Mouse (Mus musculus): ENCODE measurements around the gene Glt6d1.

GRCm38 (mm10) chr2:25773507-25773906 lies 42.1 kb downstream of the Glt6d1 start:
- TF ChIP-seq CTCF (IDR thresholded peaks at IDR 0.05; ENCODE audit: borderline replicate concordance, insufficient read depth, low read depth, low read length) = no peak
- TF ChIP-seq POLR2A (IDR thresholded peaks at IDR 0.05; ENCODE audit: borderline replicate concordance, insufficient read depth, low read length) = no peak
